Mouse (Mus musculus) CH12.LX (cell line): ENCODE data around the gene Dnmbp.

Experiments used
- CTCF ChIP-seq, 2 experiments: IDR thresholded peaks in 1 of 2; conservative IDR thresholded peaks in 1 of 2; 2 replicates each; pipeline ENCODE4 v1.5.1; 2011 to 2012; ENCODE audit warnings: low read depth in 2 of 2, low read length in 2 of 2, improper control_type of control experiment in 1 of 2, inconsistent platforms in 1 of 2, mild to moderate bottlenecking in 1 of 2, moderate library complexity in 1 of 2
- E2F4 ChIP-seq: IDR thresholded peaks from 2 replicates; pipeline ENCODE4 v1.6.1; 2011; ENCODE audit warnings: low read depth, low read length, improper control_type of control experiment; ENCODE audit not compliant: insufficient replicate concordance
- ELF1 ChIP-seq: IDR thresholded peaks from 2 replicates; pipeline ENCODE4 v1.6.1; 2014; ENCODE audit warnings: low read depth, mild to moderate bottlenecking, inconsistent platforms, low read length, improper control_type of control experiment
- EP300 ChIP-seq: IDR thresholded peaks from 2 replicates; pipeline ENCODE4 v1.6.1; 2011; ENCODE audit warnings: low read length, improper control_type of control experiment
- HCFC1 ChIP-seq: IDR thresholded peaks from 2 replicates; pipeline ENCODE4 v1.6.1; 2012; ENCODE audit warnings: low read depth, mild to moderate bottlenecking, inconsistent platforms, low read length, improper control_type of control experiment
- MXI1 ChIP-seq: IDR thresholded peaks from 2 replicates; pipeline ENCODE4 v1.6.1; 2011; ENCODE audit warnings: mild to moderate bottlenecking, low read depth, low read length, improper control_type of control experiment
- POLR2A ChIP-seq: IDR thresholded peaks from 2 replicates; pipeline ENCODE4 v1.6.1; 2011; ENCODE audit warnings: low read depth, mild to moderate bottlenecking, improper control_type of control experiment, low read length
- POLR2AphosphoS2 ChIP-seq: IDR thresholded peaks from 2 replicates; pipeline ENCODE4 v1.6.1; 2011; ENCODE audit warnings: low read depth, low read length, improper control_type of control experiment
- RAD21 ChIP-seq: IDR thresholded peaks from 2 replicates; pipeline ENCODE4 v1.6.1; 2011; ENCODE audit warnings: low read depth, mild to moderate bottlenecking, low read length, improper control_type of control experiment, moderate library complexity
- TCF12 ChIP-seq: IDR thresholded peaks from 2 replicates; pipeline ENCODE4 v1.6.1; 2014; ENCODE audit warnings: low read depth, mild to moderate bottlenecking, inconsistent platforms, low read length, improper control_type of control experiment
- UBTF ChIP-seq: IDR thresholded peaks from 2 replicates; pipeline ENCODE4 v1.6.1; 2012; ENCODE audit warnings: low read depth, mild to moderate bottlenecking, inconsistent platforms, low read length, improper control_type of control experiment, moderate library complexity
- USF1 ChIP-seq: IDR thresholded peaks from 2 replicates; pipeline ENCODE4 v1.6.1; 2014; ENCODE audit warnings: low read depth, mild to moderate bottlenecking, inconsistent platforms, low read length, improper control_type of control experiment

- TF ChIP-seq CTCF (conservative IDR thresholded peaks at IDR 0.05 in 1 of 2, IDR thresholded peaks at IDR 0.05 in 1 of 2; ENCODE audit: low read depth in 2 of 2, low read length in 2 of 2) (peak in 1 of 2 experiments; percentile 52; a peak in 2 of 4 replicates), TCF12 (no peak), POLR2A (no peak), ELF1 (no peak), EP300 (no peak), RAD21 (peak; percentile 41), E2F4 (no peak), HCFC1 (no peak), UBTF (no peak), POLR2AphosphoS2 (no peak), MXI1 (no peak), USF1 (no peak)
Measured at GRCm38 (mm10) chr19:43906492-43906891, 33.5 kb downstream of the Dnmbp start.
